Mouse (Mus musculus): ENCODE results near the gene Pde3a. TPM values are rescaled to one million over a fixed set of nuclear protein-coding genes. Genes with fewer than 3 reads are reported as not detected.
A peak's percentile ranks its signal among the peaks of the same experiment; 100 is the strongest.

The Pde3a gene
- total RNA-seq, 4 experiments from 2014 or later = 10.4 to 20.4 (median 13.6) TPM

DNA sequence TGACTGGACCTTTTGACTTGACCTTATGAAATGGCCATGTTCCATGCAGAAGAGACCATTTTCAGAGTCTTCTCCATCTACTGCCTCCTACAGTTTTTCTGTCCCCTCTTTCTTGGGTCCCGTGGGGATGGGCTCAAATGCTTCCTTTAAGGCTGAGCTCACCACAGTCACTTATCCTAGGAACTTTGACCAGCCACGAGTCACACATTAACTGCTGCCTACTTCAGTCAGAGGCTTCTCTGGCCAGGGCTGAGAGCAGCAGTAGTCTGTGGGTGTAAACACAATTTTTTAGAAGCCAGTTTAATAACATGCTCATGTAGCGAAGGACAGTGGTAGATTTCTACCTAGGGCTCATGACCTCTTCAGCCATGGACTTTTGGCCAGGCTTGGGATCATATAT, 79.0 kb downstream of the Pde3a start:
- no peak for DNase-seq

- DNase-seq = no peak
Observed at GRCm38 (mm10) chr6:141331464-141331863, 82.4 kb downstream of the Pde3a start.

DNA sequence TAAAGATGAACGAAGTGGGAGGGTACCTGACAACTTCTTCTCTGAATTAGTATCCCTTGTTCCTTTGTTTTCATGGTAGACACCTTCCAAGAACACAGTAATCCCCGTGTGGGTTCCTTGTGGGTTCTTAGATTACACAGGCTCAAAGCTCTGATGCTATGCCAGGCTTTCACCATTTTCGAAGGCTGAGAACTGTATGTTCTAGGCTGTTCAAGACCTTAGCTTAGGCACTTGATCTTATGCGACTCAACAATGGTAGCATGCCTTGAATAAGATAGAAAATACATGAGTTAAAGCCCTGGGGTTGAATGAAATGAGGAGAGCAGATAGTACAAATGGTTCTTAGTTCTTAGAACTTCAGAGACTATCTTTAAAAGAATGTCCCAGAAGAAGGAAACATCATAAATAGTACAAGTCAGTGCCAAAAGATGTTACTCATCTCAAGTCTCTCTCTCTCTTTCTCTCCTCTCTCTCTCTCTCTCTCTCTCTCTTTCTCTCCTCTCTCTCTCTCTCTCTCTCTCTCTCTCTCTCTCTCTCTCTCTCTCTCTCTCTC, 83.6 kb downstream of the Pde3a start:
- DNase-seq = no peak

DNA sequence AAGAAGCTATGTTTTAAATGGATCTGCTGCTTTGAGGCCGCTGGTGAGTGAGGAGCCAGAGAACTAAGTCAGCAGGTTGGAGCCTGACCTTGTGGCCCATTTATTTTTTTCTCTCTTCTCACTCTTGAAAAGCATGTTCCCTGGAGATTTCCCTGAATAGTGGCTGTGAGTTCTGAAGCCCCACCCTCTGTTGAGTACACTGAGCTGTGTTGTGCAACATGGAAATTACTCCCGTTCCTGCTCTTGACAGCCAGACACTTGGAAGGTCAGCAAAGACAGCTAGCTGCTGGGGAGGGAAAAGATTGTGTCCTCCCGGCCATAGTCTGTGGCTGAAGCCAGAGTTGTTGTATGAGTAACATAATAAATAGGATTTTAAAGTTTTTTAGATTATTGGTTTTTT, 84.2 kb downstream of the Pde3a start:
- DNase-seq = peak; percentile 81

DNA sequence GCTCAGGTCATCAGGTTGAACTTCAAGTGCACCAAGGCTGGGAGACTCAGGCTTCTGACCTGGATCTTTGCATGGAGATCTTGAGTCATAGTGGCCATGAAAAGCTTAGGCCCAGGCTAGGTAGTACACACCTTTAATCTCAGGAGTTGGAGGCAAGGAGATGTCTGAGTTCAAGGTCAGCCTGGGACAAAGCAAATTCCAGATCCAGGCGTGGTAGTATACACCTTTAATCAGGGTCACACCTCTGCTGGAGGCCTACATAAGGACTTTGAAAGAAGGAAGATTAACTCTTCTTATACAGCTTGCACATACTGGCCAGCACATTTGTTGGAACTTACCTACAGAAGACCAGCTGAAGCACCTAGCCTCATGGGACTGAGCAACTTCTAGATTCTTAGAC, 86.8 kb downstream of the Pde3a start:
- no peak for DNase-seq

DNA sequence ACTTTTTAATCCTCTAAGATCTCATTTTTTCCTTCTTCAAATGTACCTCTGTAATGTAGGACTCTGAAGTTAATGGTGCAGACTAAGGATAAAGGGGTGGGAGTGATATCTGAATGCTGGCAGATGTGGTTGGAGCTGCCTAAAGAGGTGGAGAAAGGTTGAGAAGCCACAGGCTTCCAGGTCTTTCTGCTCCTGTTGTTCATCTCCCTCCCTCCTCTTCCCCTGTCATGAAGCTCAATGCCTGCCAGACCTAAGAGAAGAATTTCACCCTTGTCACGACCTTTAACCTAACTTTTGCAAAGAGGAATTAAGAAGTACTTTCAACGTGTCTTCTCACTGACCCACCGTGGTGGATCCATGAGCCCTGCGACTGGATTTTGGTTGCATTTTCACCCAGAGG, 87.4 kb downstream of the Pde3a start:
- no peak for DNase-seq

GRCm38 (mm10) chr6:141337673-141338072, 88.6 kb downstream of the Pde3a start:
- DNase-seq = no peak

- no peak for DNase-seq
Observed at GRCm38 (mm10) chr6:141341385-141341784, 92.3 kb downstream of the Pde3a start.

DNA sequence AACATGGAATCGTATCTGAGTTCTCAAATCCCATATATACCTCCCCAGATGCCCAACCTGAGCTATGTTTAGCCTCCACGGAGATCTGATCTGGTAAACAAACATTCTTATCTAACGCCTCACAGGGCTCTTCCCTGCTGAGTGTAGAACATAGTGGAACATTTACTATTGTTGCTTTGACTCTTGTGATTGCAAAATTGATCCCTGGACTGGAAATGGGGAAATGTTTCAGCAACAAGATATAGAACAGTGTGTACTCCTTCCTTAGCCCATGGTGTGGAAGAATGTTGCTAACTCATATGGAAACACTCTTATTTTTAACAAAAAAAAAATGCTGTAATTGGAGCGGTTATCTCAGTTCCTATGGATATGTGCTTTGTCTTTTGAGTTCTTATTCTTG, 98.8 kb downstream of the Pde3a start:
- no peak for DNase-seq

DNA sequence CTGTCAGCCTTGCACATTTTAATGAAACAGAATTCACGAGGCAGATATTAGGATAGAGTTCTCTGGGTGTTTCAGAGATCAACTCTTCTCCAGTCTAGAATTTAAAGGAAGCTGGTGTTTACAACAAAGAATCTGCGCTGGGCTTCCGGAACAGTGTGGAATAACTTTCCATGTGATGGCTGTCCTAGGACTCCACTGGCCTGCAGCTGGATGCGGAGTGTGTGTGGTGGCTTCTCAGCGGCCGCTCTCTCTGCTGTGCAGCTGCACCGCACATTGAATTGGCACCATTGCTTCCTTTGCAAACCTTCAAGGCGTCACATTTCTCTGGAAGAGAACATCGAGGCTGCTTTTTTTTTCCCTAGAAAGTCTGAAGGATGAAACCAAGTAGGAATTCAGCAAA, 99.5 kb downstream of the Pde3a start:
- DNase-seq = no peak

GRCm38 (mm10) chr6:141350261-141350660, 101.2 kb downstream of the Pde3a start:
- no peak for DNase-seq

DNA sequence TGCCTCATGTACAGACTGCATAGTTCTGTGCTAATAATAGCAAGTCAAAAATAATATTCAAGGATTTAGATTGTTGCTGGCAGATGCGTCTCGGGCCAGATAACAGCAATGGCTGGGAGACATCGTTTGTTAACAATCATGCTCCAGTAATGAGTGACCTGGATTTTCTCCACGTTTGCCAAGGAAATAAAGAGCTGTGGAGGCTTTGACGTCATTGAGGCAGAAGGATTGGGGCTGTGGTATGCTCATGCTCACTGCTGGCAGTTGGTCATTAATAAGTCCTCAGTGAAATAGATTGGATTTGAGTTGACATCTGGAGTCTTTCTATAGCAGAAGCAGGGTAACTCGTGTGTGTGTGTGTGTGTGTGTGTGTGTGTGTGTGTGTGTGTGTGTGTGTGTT, 103.2 kb downstream of the Pde3a start:
- DNase-seq = no peak

- DNase-seq = no peak
Observed at GRCm38 (mm10) chr6:141363664-141364063, 114.6 kb downstream of the Pde3a start.

GRCm38 (mm10) chr6:141367037-141367436, 118.0 kb downstream of the Pde3a start:
- no peak for DNase-seq

DNA sequence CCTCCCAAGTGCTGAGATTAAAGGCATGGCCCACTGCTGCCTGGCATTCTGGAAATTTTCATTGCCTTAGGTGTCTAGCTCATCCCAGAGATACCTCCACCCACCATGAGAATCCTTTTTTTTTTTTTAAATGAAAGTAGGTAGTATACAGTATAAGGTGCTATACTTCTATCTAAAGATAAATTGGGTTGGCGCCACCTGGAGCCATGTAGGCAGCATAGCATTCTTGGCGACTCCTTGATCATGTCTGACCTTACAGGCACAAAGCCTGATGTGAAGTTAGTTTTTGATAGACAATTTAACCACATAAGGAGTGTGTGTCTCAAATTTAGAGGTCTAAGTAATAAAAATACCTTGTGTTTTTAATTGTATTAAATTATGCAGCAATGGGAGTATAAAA, 123.6 kb downstream of the Pde3a start:
- no peak for DNase-seq

GRCm38 (mm10) chr6:141374469-141375057, 125.5 kb downstream of the Pde3a start:
- DNase-seq = no peak

DNA sequence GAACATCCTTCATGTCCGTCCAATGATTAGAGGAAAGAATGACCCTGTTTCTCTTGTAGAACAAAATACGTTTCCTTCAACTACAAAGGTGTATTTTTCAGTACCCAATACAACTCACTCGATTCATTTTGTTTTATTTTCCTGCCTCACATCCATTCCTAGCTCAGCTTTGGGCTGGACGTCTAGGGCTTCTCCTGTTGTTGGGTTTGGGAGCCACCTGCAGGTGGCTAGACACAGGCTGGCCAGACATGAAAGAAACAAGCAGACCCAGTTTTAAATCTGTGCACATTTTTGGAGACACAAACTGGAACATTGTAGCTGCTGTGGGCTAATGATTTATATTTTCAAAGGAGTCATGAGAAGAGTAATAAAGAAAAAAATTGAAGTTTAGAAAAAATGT, 126.1 kb downstream of the Pde3a start:
- DNase-seq = no peak

DNA sequence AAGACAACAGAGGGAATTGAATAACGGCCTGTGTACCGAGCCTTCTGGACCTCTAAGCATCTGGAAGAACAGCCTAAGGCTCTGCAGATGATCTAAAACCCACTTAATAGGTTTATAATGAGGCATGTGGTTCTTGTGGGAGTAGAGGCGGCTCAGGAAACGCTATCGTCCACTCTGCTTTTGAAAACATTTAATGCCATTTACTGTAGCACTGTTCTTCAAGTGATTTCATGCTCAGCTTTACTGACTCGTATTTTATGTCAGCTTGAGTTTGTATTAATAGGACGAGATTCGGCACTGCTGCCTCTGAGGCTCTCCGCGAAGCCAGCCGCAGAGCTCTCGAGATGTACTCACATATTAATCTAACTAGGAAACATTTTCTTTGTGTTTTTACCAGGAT, 131.9 kb downstream of the Pde3a start:
- DNase-seq = no peak

DNA sequence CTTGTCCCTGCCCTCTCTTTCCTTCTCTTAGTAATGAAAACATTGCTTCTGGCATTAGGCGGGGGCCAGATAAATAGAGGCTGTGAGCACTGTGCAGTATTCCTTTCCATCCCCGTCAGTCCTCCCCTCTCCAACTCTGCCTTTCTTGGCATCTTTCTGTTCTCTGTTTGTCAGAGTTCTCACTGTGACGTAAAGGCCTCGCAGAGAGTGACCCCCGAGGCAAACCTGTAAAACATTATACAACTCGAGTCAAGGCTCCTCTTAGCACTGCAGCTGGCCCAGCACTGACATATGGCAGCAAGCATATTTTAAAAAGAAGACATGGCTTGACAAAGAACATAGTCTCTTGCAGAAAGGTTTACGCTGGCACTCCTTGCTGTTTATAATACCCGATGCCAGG, 132.4 kb downstream of the Pde3a start:
- DNase-seq = no peak

- DNase-seq = no peak
Observed at GRCm38 (mm10) chr6:141381881-141382370, 132.9 kb downstream of the Pde3a start.

DNA sequence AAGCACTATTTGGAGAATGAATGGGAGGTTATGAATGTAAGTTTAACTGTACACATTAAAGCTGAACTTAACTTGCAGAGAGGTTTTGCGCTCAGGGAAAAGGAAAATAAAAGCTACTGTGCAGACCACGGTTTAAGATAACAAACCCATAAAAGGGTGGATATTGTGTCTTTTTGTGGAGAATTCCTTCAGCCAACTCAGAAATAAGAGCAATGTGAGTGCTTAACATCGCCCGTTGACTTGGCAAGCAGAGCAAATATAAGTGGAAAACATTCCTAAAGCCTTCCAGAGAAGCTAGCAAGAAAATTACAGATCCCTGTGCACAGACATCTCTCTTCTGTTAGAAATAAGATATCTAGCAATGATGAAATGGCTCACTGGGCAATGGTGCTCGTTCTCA, 139.0 kb downstream of the Pde3a start:
- DNase-seq = no peak

- DNase-seq = no peak
Observed at GRCm38 (mm10) chr6:141395926-141396325, 146.9 kb downstream of the Pde3a start.

DNA sequence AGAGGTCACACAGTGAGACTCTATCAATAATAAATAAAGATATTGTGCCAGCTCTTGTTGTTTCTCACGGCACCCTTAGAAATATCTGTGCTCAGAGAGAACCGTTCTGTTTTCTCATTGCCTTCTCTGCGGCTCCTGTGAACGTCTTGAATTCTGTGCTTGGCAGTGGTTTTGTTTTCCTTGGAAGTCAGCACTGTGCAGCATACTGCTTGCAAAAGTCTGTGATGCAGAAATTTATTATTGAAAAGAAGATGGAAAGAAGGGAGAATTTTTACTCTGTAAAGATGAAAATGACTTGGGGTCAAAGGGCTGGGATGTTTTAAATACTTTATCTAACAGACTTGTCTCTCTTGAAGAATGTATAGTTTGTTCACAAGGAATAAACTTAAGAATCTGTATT, 150.3 kb downstream of the Pde3a start:
- no peak for DNase-seq

- no peak for DNase-seq
Observed at GRCm38 (mm10) chr6:141403943-141404342, 154.9 kb downstream of the Pde3a start.

DNA sequence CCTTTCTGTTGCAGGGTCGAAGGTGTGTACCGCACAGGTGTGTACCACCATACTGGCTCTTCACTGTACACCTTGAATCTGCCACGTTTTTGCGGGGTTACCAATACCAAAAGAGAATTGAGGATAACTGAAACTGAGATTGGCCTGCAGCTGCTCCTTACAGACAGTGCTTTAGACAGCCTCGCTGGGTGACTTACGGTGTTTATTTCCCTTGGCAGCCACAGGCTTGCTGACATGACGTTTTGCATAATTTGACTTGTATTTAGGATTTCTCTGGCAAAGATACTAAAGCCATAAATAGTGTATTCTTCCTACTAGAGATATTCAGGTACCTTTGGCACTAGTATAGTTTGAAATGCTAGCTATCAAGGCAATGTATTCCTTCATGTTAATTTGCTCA, 155.6 kb downstream of the Pde3a start:
- no peak for DNase-seq
